Mouse (Mus musculus) C2C12 (cell line): Measurements from ENCODE around the gene Emc10.

Source experiments
- CEBPB ChIP-seq: IDR thresholded peaks from one replicate; pipeline ENCODE4 v1.6.1; 2011; ENCODE audit warnings: low read depth, mild to moderate bottlenecking, control low read depth, moderate library complexity
- CTCF ChIP-seq: IDR thresholded peaks from one replicate; pipeline ENCODE4 v1.5.1; 2011; ENCODE audit not compliant: control insufficient read depth, insufficient read depth, insufficient read length
- MAX ChIP-seq: IDR thresholded peaks from one replicate; pipeline ENCODE4 v1.6.1; 2011; ENCODE audit warnings: mild to moderate bottlenecking, control low read depth
- MYOD1 ChIP-seq: IDR thresholded peaks from one replicate; pipeline ENCODE4 v1.6.1; 2011; ENCODE audit warnings: low read depth; ENCODE audit not compliant: control insufficient read depth, insufficient read length
- MYOG ChIP-seq: IDR thresholded peaks from one replicate; pipeline ENCODE4 v1.6.1; 2011; ENCODE audit not compliant: control insufficient read depth, insufficient read length; ENCODE audit errors: extremely low read depth
- USF1 ChIP-seq: IDR thresholded peaks from one replicate; pipeline ENCODE4 v1.6.1; 2011; ENCODE audit warnings: low read depth, mild to moderate bottlenecking, control low read depth, moderate library complexity

GRCm38 (mm10) chr7:44453256-44453655 lies 43.1 kb downstream of the Emc10 start:
- TF ChIP-seq MYOD1: no peak
- no peak for TF ChIP-seq USF1
- no peak for TF ChIP-seq CTCF
- no peak for TF ChIP-seq CEBPB
- no peak for TF ChIP-seq MAX
- no peak for TF ChIP-seq MYOG
